In genomic region chr11:105589877-105590641, GRCm38 (mm10) we compare ENCODE assay signal across 8 mouse cellular contexts. TPM values are rescaled to one million over a fixed set of nuclear protein-coding genes. Genes with fewer than 3 reads are reported as not detected.
DNase-seq lines count a peak whose midpoint lies in the region; ATAC-seq lines count a peak whose summit lies in the region.

Tanc2 (plus strand) TSS chr11:105589986.

- peak within 1 kb of the TSS; percentile 75 for H3K27ac ChIP-seq in stomach, embryonic 15.5 days

- peak within 1 kb of the TSS; percentile 89 for H3K4me3 ChIP-seq in stomach, embryonic 15.5 days (replicated peaks)

- H3K4me2 ChIP-seq in stomach, embryonic 15.5 days = peak within 1 kb of the TSS; percentile 89

- intact Hi-C loops in gastrocnemius, postnatal 14 days (cut with DNase I; ENCODE audit: low total_unique reads) = loop anchor here (5.0 to 10.0 kb wide), 2 partner anchors 243 to 325 kb away; no protein-coding TSS in a partner anchor
- intact Hi-C loops in left cerebral cortex, postnatal 25 days (cut with DNase I) = loop anchor here (2.0 to 10.0 kb wide), 6 partner anchors 93 to 325 kb away; partner anchors contain the start of gene March10

- under 1% methylated on average over 64 of the region's 87 CpGs for WGBS in stomach, embryonic 15.5 days

- no peaks in the 10 kb centered on the region for H3K36me3 ChIP-seq in stomach, embryonic 15.5 days

- no peaks in the 10 kb centered on the region for H3K27me3 ChIP-seq in stomach, embryonic 15.5 days (replicated peaks)

- peak; percentile 20 to 24 for DNase-seq in thymus, adult 18-20 months
- DNase-seq in thymus, postnatal 25 days = no peak
- DNase-seq in cerebellum, postnatal 4 days (ENCODE audit: low spot score in 2 of 2) = peak; percentile 31 to 44
- peak; percentile 68 for DNase-seq in gastrocnemius, postnatal 14 days
- peak; percentile 64 for DNase-seq in induced T-regulatory cell, adult 2 months (ENCODE audit: low read depth)
- peak; percentile 43 to 61 for DNase-seq in left cerebral cortex, postnatal 25 days (ENCODE audit: low spot score in 2 of 2)
- DNase-seq in mesoderm, embryonic 11.5 days (ENCODE audit: low read depth, low spot score) = peak; percentile 64

- H3K4me1 ChIP-seq in stomach, embryonic 15.5 days = no peaks in the 10 kb centered on the region

- no peak; the same call in 1 of the 2 replicates for ATAC-seq in stomach, embryonic 15.5 days (ENCODE audit: insufficient read depth, low FRiP score, low read depth)

- H3K9me3 ChIP-seq in stomach, embryonic 15.5 days = no peaks in the 10 kb centered on the region

- H3K9ac ChIP-seq in stomach, embryonic 15.5 days = peak within 1 kb of the TSS; percentile 94

RNA-seq across cellular contexts. Expression of gene Tanc2, which starts in this region (rescaled TPM):
- 10 to 100 TPM; 14.6 to 17.7 TPM for total RNA-seq in gastrocnemius, postnatal 14 days (2021)
- total RNA-seq in left cerebral cortex, postnatal 25 days (2021) = 100 to 1,000 TPM; 227 to 231 TPM
- polyA plus RNA-seq in stomach, embryonic 15.5 days (2015; fragmentation: Nextera tagmentation; extraction: Ambion mirVana) = 8.8 and 9.6 TPM in 2 replicates

Comparison
In these comparisons a context has a peak if more than half of its experiments do, and no peak if none do; other contexts are left out.
1. RNA of gene Tanc2 (total RNA-seq): 227 to 231 TPM in left cerebral cortex, postnatal 25 days; 14.6 to 17.7 TPM in gastrocnemius, postnatal 14 days; every median in the first group is over 10 times any median in the second.